Mouse (Mus musculus) intestine, postnatal 0 days (tissue): ENCODE measurements around the gene Plch2. TPM values are rescaled to one million over a fixed set of nuclear protein-coding genes. Genes with fewer than 3 reads are reported as not detected.

ENCODE experiments used
- ATAC-seq: fragments of 200-750 bp; cut with Nextera tagmentation; 2 replicates; pipeline ENCODE4 v1.8.0; 2017; ENCODE audit warnings: mild to moderate bottlenecking, moderate TSS enrichment, moderate library complexity
- H3K27ac ChIP-seq: fragments of 300-500 bp; sonication (generic); 2 replicates; pipeline ENCODE4 v1.5.1; 2014; ENCODE audit warnings: mild to moderate bottlenecking, low read depth, low read length, moderate library complexity
- H3K27me3 ChIP-seq: fragments of 300-500 bp; sonication (generic); replicated peaks from 2 replicates; pipeline ENCODE4 v1.6.1; 2014; ENCODE audit warnings: low read length, mixed read lengths; ENCODE audit not compliant: control insufficient read depth, insufficient read depth
- H3K36me3 ChIP-seq: fragments of 300-500 bp; sonication (generic); 2 replicates; pipeline ENCODE4 v1.6.1; 2014; ENCODE audit warnings: mild to moderate bottlenecking, moderate library complexity; ENCODE audit not compliant: control insufficient read depth, insufficient read depth
- H3K4me1 ChIP-seq: fragments of 300-500 bp; sonication (generic); replicated peaks from 2 replicates; pipeline ENCODE4 v1.6.1; 2014; ENCODE audit warnings: antibody characterized with exemption, low read length, mixed read lengths; ENCODE audit not compliant: control insufficient read depth, insufficient read depth
- H3K4me2 ChIP-seq: fragments of 300-500 bp; sonication (generic); replicated peaks from 2 replicates; pipeline ENCODE4 v1.6.1; 2014; ENCODE audit warnings: low read depth, mild to moderate bottlenecking, moderate library complexity
- H3K4me3 ChIP-seq: fragments of 300-500 bp; sonication (generic); 2 replicates; pipeline ENCODE4 v1.5.1; 2014; ENCODE audit warnings: low read depth, low read length
- H3K9ac ChIP-seq: fragments of 300-500 bp; sonication (generic); 2 replicates; pipeline ENCODE4 v1.6.1; 2014; ENCODE audit warnings: mild to moderate bottlenecking, low read depth, low read length
- H3K9me3 ChIP-seq: fragments of 300-500 bp; sonication (generic); 2 replicates; pipeline ENCODE4 v1.6.1; 2016; ENCODE audit warnings: mixed run types; ENCODE audit not compliant: control insufficient read depth
- CTCF ChIP-seq: sonication (generic); IDR thresholded peaks from 2 replicates; pipeline ENCODE4 v1.5.1; 2016; ENCODE audit warnings: low read depth, mild to moderate bottlenecking, control low read depth, antibody characterized with exemption, moderate library complexity
- WGBS: fragments of 180-500 bp; shearing (Covaris S2); extraction: QIAGEN DNeasy Blood & Tissue Kit; methylation state at CpG from one replicate; pipeline ENCODE4 v1.1.7; 2014; 5-methylcytosine and 5-hydroxymethylcytosine counted together
- polyA plus RNA-seq: library from polyadenylated mRNA; unstranded; fragments of >200 nt; fragmentation: Nextera tagmentation; extraction: Ambion mirVana; gene quantifications from 2 replicates; pipeline ENCODE4 v1.2.1, GENCODE M21; 2015

Plch2 gene
- polyA plus RNA-seq, 1 experiment from 2014 or later = 5.3 TPM

DNA sequence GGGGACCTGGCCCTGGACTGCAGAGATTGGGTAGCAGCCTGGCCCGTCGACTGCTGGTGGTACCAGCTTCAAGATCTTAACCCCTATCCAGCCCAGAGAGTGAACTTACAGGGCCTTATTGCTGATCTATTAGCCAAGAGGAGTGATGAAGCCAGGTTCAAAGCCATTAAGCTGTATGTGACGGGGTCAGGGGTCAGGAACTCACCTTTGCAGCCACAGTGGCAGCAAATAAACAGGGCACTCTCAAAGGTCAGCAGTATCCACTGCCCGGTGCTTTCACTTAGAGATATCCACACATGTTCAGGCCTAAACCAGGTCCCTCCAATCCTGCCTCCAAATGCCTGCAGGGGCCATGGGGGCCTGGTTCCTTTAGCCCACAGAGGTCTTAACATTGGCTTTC, 41.0 kb downstream of the Plch2 start:
- Histone ChIP-seq H3K27me3 (no peaks in the 10 kb centered on the region), H3K9me3 (no peaks in the 10 kb centered on the region), H3K27ac (no peak overlapping the region), H3K4me2 (no peak overlapping the region), H3K4me1 (peaks cover 5% of the 10 kb centered on the region; the same call in 1 of the 2 replicates), H3K9ac (no peak overlapping the region), H3K36me3 (no peaks in the 10 kb centered on the region), H3K4me3 (no peak overlapping the region)
- 60% methylated on average over 4 of the region's 4 CpGs for WGBS
- no peak for ATAC-seq
- TF ChIP-seq CTCF = no peak

DNA sequence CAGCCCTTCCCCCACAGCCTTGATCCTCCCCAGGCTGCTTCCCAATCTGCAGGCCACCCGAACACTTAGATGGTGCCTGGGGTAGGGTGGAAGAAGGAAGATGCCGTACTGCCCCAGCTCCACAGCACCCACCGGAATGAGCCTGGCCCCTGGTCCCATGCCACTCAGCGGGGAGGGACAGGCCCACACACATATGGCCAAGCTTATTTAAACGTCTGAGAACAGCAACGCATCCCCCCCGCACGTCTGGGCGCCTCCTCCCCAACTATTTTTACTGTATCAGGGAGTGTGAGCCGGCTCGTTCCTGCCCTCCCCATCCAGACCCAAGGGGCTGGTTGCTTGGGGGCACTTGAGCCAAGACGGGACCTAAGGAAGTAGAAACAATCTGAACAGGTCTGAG, 41.8 kb downstream of the Plch2 start:
- Histone ChIP-seq H3K36me3 (no peaks in the 10 kb centered on the region), H3K4me3 (no peak overlapping the region), H3K4me1 (peaks cover 5% of the 10 kb centered on the region; the same call in 1 of the 2 replicates), H3K9ac (no peak overlapping the region), H3K27me3 (no peaks in the 10 kb centered on the region), H3K4me2 (no peak overlapping the region), H3K27ac (no peak overlapping the region), H3K9me3 (no peaks in the 10 kb centered on the region)
- WGBS = 81% methylated on average over 12 of the region's 12 CpGs
- no peak for ATAC-seq
- no peak for TF ChIP-seq CTCF

DNA sequence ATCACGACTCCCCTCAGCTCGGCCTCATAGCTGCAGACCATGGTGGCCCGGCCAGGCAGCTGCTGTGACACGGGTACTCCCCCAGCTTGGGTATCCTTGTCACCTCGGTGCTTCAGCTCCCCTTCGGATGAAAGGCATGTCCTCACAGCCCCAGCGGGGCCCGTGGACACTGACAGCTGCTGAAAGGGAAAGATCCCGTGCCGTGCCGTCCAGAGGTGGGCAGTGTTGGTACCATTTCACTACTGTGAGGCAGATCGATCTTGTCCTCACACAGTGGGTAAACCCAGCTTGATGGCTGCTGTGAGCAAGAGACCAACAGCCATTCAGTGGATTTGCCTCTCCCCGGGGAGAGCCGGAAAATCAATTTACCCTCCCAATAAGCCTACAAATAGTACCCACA, 42.3 kb downstream of the Plch2 start:
- WGBS = 71% methylated on average over 14 of the region's 14 CpGs
- Histone ChIP-seq H3K4me1 (peaks cover 5% of the 10 kb centered on the region; the same call in 1 of the 2 replicates), H3K9ac (no peak overlapping the region), H3K4me2 (no peak overlapping the region), H3K4me3 (no peak overlapping the region), H3K27ac (no peak overlapping the region), H3K27me3 (no peaks in the 10 kb centered on the region), H3K36me3 (no peaks in the 10 kb centered on the region), H3K9me3 (no peaks in the 10 kb centered on the region)
- TF ChIP-seq CTCF = no peak
- no peak for ATAC-seq

DNA sequence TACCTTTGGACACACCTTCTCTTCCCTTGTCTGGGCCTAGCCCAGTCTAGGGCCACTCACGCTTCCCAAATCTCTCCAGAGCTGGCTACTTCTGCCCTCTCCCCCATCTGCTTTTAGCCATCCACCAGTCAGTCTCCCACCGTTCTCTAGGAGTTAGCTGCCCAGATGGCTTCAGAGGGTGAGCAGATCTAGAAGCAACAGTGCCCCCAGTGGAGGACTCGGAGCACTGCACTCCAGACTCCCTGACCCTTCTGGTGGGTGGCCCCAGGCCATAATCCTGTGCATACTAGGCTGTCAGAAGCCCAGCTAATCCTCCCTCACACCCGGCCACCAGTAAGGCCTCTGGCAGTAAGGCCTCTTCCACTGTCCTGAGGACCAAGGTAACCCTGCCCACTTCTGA, 43.8 kb downstream of the Plch2 start:
- no peaks in the 10 kb centered on the region for H3K27me3 ChIP-seq
- peaks cover 7% of the 10 kb centered on the region; the same call in 1 of the 2 replicates for H3K36me3 ChIP-seq
- no peak overlapping the region for H3K27ac ChIP-seq
- H3K4me2 ChIP-seq = no peak overlapping the region
- H3K4me3 ChIP-seq = no peak overlapping the region
- no peak for ATAC-seq
- 3% methylated on average over 4 of the region's 4 CpGs for WGBS
- H3K4me1 ChIP-seq = no peaks in the 10 kb centered on the region
- TF ChIP-seq CTCF = peak; percentile 85
- H3K9me3 ChIP-seq = no peaks in the 10 kb centered on the region
- H3K9ac ChIP-seq = no peak overlapping the region

DNA sequence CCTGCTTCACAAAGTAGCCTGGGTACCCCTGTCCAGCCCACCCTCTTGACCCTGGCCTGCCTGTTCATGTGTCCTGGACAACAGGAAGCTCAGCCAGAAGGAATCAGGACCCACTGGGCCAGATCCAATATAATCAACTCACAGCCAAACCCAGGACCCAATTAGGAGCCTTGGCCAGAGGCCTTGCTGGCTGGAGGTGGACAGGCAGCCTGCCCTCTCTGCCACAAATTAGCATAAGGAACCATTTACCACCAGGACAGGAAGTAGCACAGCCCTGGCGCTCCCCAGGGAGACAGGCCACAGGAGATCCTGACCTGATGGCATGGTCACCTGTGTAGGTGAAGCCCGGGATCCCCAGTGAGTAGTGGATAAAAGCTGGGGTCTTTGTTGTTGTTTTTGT, 44.5 kb downstream of the Plch2 start:
- no peak overlapping the region for H3K9ac ChIP-seq
- H3K9me3 ChIP-seq = no peaks in the 10 kb centered on the region
- WGBS = 59% methylated on average over 2 of the region's 2 CpGs
- no peaks in the 10 kb centered on the region for H3K4me1 ChIP-seq
- no peak for TF ChIP-seq CTCF
- H3K4me2 ChIP-seq = no peak overlapping the region
- ATAC-seq = no peak
- no peak overlapping the region for H3K27ac ChIP-seq
- H3K36me3 ChIP-seq = peaks cover 7% of the 10 kb centered on the region; the same call in 1 of the 2 replicates
- no peaks in the 10 kb centered on the region for H3K27me3 ChIP-seq
- no peak overlapping the region for H3K4me3 ChIP-seq

DNA sequence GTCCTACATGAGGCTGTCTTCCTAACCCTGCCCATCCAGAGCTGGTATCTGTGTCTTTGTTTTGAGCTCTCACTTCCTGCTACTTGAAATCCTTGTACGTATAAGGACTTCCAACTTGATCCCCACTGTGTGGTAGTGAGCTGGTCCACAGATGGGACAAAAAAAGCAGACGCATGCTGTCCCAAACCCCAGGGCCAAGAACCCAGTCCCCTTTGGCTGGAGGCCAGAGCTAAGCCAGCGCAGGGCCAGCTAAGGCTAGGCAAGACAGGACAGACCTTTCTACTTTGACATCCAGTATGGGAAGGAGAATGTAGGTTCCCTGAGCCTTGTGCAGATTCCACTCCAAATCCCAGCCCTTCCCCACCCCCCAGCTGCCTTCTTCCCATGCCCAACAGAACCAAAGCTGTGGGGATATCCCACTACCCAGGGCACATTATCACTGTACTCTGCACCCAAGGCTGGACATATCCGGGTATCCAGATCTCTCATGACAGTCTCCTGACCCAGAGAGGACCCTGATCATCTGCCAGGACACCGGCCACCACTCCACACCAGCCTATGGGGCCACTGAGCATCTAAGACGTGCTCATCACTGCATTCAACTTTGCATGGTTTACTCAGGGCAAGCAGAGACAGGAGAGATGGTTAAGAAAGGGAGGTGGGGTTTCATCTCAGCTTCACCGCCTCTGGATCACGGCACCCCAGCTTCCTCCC, 45.1 kb downstream of the Plch2 start:
- no peak overlapping the region for H3K9ac ChIP-seq
- no peak for TF ChIP-seq CTCF
- H3K27ac ChIP-seq = no peak overlapping the region
- 80% methylated on average over 8 of the region's 8 CpGs for WGBS
- ATAC-seq = no peak
- no peak overlapping the region for H3K4me2 ChIP-seq
- H3K27me3 ChIP-seq = no peaks in the 10 kb centered on the region
- H3K4me1 ChIP-seq = no peaks in the 10 kb centered on the region
- H3K4me3 ChIP-seq = no peak overlapping the region
- no peaks in the 10 kb centered on the region for H3K9me3 ChIP-seq
- peaks cover 11% of the 10 kb centered on the region; the same call in 1 of the 2 replicates for H3K36me3 ChIP-seq
